Mouse (Mus musculus) ES-E14 (cell line): ENCODE measurements at regions not wholly inside any gene's neighbourhood (a gene's known extent, or its start where the extent isn't known, plus 50 kb on each side); places are given as distances from the start of the nearest gene placed in this dataset.

ENCODE experiments used
- DNase-seq: peaks from one replicate; pipeline ENCODE4 v3.0.0-alpha.2; 2013; ENCODE audit warnings: low read depth, low spot score
- H3K27ac ChIP-seq: 2 replicates; pipeline ENCODE4 v1.5.1; 2012; ENCODE audit warnings: low read depth, mild to moderate bottlenecking, low read length, moderate library complexity, mixed read lengths; ENCODE audit not compliant: poor library complexity, insufficient read depth, severe bottlenecking
- H3K36me3 ChIP-seq: 2 replicates; pipeline ENCODE4 v1.6.1; 2012; ENCODE audit warnings: mild to moderate bottlenecking, low read length, moderate library complexity, mixed read lengths; ENCODE audit not compliant: control insufficient read depth, poor library complexity, insufficient read depth, severe bottlenecking
- H3K4me1 ChIP-seq, 2 experiments: fragments of 150-350 bp in 1 of 2; sonication (generic) in 1 of 2; 2 replicates each; pipeline ENCODE4 v1.6.1; 2012; ENCODE audit warnings: low read length in 2 of 2, mild to moderate bottlenecking in 1 of 2, mixed read lengths in 1 of 2; ENCODE audit not compliant: control insufficient read depth in 2 of 2, insufficient read depth in 2 of 2, poor library complexity in 1 of 2
- H3K4me3 ChIP-seq, 2 experiments: fragments of 150-350 bp in 1 of 2; sonication (generic) in 1 of 2; 2 replicates each; pipeline ENCODE4 v1.5.1; 2012; ENCODE audit warnings: low read length in 2 of 2, low read depth in 1 of 2, mild to moderate bottlenecking in 1 of 2, mixed read lengths in 1 of 2; ENCODE audit not compliant: insufficient read depth in 1 of 2, poor library complexity in 1 of 2, severe bottlenecking in 1 of 2
- H3K9ac ChIP-seq: 2 replicates; pipeline ENCODE4 v1.6.1; 2012; ENCODE audit warnings: low read depth, mild to moderate bottlenecking, low read length, mixed read lengths; ENCODE audit not compliant: poor library complexity, insufficient read depth, severe bottlenecking
- H3K9me3 ChIP-seq: fragments of 150-350 bp; sonication (generic); 2 replicates; pipeline ENCODE4 v1.6.1; 2012; ENCODE audit warnings: low read depth, mild to moderate bottlenecking, low read length; ENCODE audit not compliant: control insufficient read depth, insufficient read depth
- CHD2 ChIP-seq: IDR thresholded peaks from 2 replicates; pipeline ENCODE4 v1.6.1; 2014; ENCODE audit warnings: mild to moderate bottlenecking, low read depth, low read length, inconsistent platforms
- HCFC1 ChIP-seq: IDR thresholded peaks from 2 replicates; pipeline ENCODE4 v1.6.1; 2012; ENCODE audit warnings: low read length, inconsistent platforms, borderline replicate concordance; ENCODE audit not compliant: insufficient read depth
- MAFK ChIP-seq: IDR thresholded peaks from 2 replicates; pipeline ENCODE4 v1.6.1; 2014; ENCODE audit warnings: mild to moderate bottlenecking, low read depth, low read length, inconsistent platforms; ENCODE audit not compliant: insufficient read depth
- ZC3H11A ChIP-seq: IDR thresholded peaks from 2 replicates; pipeline ENCODE4 v1.6.1; 2012; ENCODE audit warnings: low read depth, mild to moderate bottlenecking, inconsistent platforms, low read length, borderline replicate concordance
- ZNF384 ChIP-seq: IDR thresholded peaks from 2 replicates; pipeline ENCODE4 v1.6.1; 2012; ENCODE audit warnings: low read depth, low read length, inconsistent platforms
- in situ Hi-C, 2 experiments: fragments of 600-800 bp; cut with MboI; formaldehyde crosslinking; loops; one replicate each; pipeline ENCODE4 v1.15.1; 2025; ENCODE audit warnings: low sequenced_read_pairs in 2 of 2, inconsistent platforms in 1 of 2; ENCODE audit not compliant: unreplicated experiment in 2 of 2

GRCm38 (mm10) chr5:64534947-64535346 is 268.2 kb upstream of the Klf3 start:
- no peak for DNase-seq
- TF ChIP-seq ZNF384 (no peak), HCFC1 (no peak), MAFK (no peak), CHD2 (no peak), ZC3H11A (no peak)
- Histone ChIP-seq H3K36me3 (no peaks in the 10 kb centered on the region), H3K4me3 (no peak overlapping the region), H3K27ac (no peak overlapping the region), H3K4me1 (no peaks in the 10 kb centered on the region), H3K9me3 (no peaks in the 10 kb centered on the region), H3K9ac (no peak overlapping the region)
- in situ Hi-C loops: no loop called here

GRCm38 (mm10) chr5:64535546-64535945 is 267.6 kb upstream of the Klf3 start:
- TF ChIP-seq ZC3H11A: no peak
- TF ChIP-seq MAFK: no peak
- TF ChIP-seq HCFC1: no peak
- TF ChIP-seq CHD2: no peak
- no peak for TF ChIP-seq ZNF384
- Histone ChIP-seq H3K4me1 (no peaks in the 10 kb centered on the region), H3K4me3 (no peak overlapping the region), H3K9ac (no peak overlapping the region), H3K27ac (no peak overlapping the region), H3K9me3 (no peaks in the 10 kb centered on the region), H3K36me3 (no peaks in the 10 kb centered on the region)
- in situ Hi-C loops: no loop called here
- DNase-seq: no peak

GRCm38 (mm10) chr5:64536393-64537112 is 266.6 kb upstream of the Klf3 start:
- in situ Hi-C loops: no loop called here
- Histone ChIP-seq H3K4me3 (no peak overlapping the region), H3K9me3 (no peaks in the 10 kb centered on the region; the same call in 1 of the 2 replicates), H3K9ac (no peak overlapping the region), H3K36me3 (no peaks in the 10 kb centered on the region), H3K4me1 (no peaks in the 10 kb centered on the region), H3K27ac (no peak overlapping the region)
- no peak for DNase-seq
- TF ChIP-seq ZC3H11A: no peak
- TF ChIP-seq HCFC1: no peak
- no peak for TF ChIP-seq MAFK
- TF ChIP-seq CHD2: no peak
- no peak for TF ChIP-seq ZNF384

GRCm38 (mm10) chr5:64537113-64537780 is 265.9 kb upstream of the Klf3 start:
- in situ Hi-C loops: no loop called here
- no peak for DNase-seq
- Histone ChIP-seq H3K4me1 (no peaks in the 10 kb centered on the region), H3K36me3 (no peaks in the 10 kb centered on the region), H3K9ac (no peak overlapping the region), H3K4me3 (no peak overlapping the region), H3K9me3 (no peaks in the 10 kb centered on the region; the same call in 1 of the 2 replicates), H3K27ac (no peak overlapping the region)
- no peak for TF ChIP-seq MAFK
- no peak for TF ChIP-seq HCFC1
- no peak for TF ChIP-seq ZNF384
- TF ChIP-seq ZC3H11A: no peak
- TF ChIP-seq CHD2: no peak
